Mouse (Mus musculus): Measurements from ENCODE around the gene Olfr490.

The Olfr490 gene

DNA sequence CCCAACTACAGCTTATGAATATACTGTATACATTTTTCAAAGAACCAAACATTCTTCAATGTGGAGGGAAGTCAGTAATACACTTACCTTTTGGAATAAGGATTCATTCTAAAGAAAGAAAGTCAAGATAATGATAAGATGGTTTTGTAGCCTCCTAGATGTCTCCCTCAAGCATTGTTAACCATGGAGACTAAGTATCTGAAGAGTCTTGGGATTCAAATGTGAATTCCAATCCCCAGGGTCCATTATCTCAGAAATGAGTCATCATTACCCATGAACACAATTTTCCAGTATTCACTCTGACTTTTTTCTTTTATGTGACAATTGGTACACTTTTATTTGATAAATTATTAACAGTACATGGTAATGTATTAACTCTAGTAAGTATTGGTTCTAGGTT lies at the start of gene Olfr490:
Gene Olfr490 (minus strand): TSS at position 101 of the 400 bp plus-strand sequence.
- DNase-seq (ENCODE audit: low read depth) = no peak

DNA sequence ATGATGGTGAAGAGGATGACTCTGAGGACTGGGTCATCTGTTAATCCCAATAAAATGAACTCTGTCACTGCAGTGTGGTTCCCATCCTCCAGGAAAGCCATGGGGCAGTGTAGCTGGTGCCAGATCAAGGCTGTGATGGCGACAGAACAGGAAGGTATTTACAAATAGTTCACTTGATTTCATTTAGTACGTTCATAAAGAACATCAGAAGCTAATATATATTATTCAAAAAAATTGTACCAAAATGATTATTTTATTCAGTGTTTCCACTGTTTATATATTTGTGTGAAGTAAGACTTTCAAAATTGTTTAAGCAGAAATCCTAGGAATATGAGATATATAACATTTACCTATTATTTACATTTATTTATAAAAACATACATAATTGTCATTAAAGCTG lies 34.8 kb upstream of the Olfr490 start, which contains the start of gene Olfr492:
Gene Olfr492 (minus strand): TSS at position 101 of the 400 bp plus-strand sequence.
- DNase-seq (ENCODE audit: low read depth) = no peak

DNA sequence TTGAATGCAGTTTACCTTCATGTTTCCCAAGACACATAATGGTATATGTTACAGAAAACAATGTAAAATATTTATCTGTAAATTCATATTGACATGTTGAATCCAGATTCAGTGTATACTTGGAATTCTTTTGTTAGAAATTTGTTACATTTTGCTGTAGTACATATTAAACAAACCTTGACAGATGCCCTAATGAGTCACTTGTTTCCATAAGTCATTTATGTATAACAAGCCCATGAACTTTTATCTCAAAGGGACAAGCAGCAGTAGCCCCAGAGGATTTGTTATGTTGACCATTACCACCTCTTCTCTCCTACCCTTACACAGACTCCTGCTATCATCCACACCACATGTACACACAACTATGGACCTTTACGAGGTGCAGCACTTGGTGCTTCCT lies 24.4 kb upstream of the Olfr490 start, which contains the start of gene Olfr491:
Gene Olfr491 (plus strand): TSS at position 301 of the 400 bp plus-strand sequence.
- DNase-seq (ENCODE audit: low read depth) = no peak

DNA sequence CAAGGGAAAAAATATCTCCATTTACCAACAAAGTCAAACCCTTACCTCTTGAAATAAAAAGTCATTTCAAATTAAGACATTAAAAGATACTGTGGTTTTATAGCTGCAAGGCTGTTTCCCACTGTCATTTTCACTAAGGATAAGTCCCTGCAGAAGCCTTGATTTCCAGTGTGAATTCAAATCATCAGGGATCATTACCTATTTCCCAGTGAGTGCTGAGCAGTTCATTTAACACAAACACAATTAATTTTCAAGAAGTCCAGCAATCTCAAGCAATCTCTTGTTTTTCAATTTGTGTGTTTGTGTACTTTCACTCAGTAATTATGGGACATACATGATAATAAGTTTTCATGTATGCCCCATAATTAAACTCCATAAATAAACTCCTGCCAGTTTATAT lies 30.5 kb downstream of the Olfr490 start, which contains the start of gene Olfr488:
Gene Olfr488 (minus strand): TSS at position 101 of the 400 bp plus-strand sequence.
- DNase-seq (ENCODE audit: low read depth) = no peak
